Mouse (Mus musculus): Measurements from ENCODE around the gene Galm.

- TF ChIP-seq POLR2A (IDR thresholded peaks at IDR 0.05; ENCODE audit: borderline replicate concordance, control insufficient read depth, low read depth, low read length) (no peak), CTCF (IDR thresholded peaks at IDR 0.05; ENCODE audit: control insufficient read depth, insufficient read depth, low read length) (no peak)
These were observed 2.1 kb upstream of the Galm start for GRCm38 (mm10) chr17:80124985-80125750.

Measured in bone marrow, adult 2 months (tissue).